20 mouse cellular contexts compared by ENCODE assay signal in genomic region chr7:66954073-66954472, GRCm38 (mm10).
A peak's percentile ranks its signal among the peaks of the same experiment; 100 is the strongest.
DNase-seq lines count a peak whose midpoint lies in the region; ATAC-seq lines count a peak whose summit lies in the region.
"Had no signal": no experiment of that assay in that cellular context is flagged by ENCODE, and none has a peak within 500 bp of the region (broad histone marks: within the 10 kb centered on the region; RNA-seq: fewer than 3 reads in every experiment).

No protein-coding gene starts in this region.

- H3K4me2 ChIP-seq in heart, embryonic 15.5 days = no peak overlapping the region
- H3K4me2 ChIP-seq in embryonic facial prominence, embryonic 14.5 days (ENCODE audit: low read depth, low read length) = no peak overlapping the region
- H3K4me2 ChIP-seq: embryonic facial prominence, embryonic 12.5 days; forebrain, embryonic 13.5 days; hindbrain, embryonic 14.5 days had no signal

- no peaks in the 10 kb centered on the region for H3K27me3 ChIP-seq in heart, embryonic 15.5 days
- no peaks in the 10 kb centered on the region for H3K27me3 ChIP-seq in embryonic facial prominence, embryonic 14.5 days (replicated peaks; ENCODE audit: control insufficient read depth, insufficient read depth, low read length)
- no peaks in the 10 kb centered on the region for H3K27me3 ChIP-seq in limb, embryonic 10.5 days (ENCODE audit: low read depth, poor library complexity, severe bottlenecking)
- H3K27me3 ChIP-seq: embryonic facial prominence, embryonic 12.5 days; forebrain, embryonic 13.5 days; Patski had no signal

- no peak overlapping the region for H3K4me3 ChIP-seq in heart, embryonic 15.5 days
- no peak overlapping the region for H3K4me3 ChIP-seq in embryonic facial prominence, embryonic 14.5 days (ENCODE audit: low read depth, low read length)
- no peak overlapping the region for H3K4me3 ChIP-seq in limb, embryonic 10.5 days
- H3K4me3 ChIP-seq: embryonic facial prominence, embryonic 12.5 days; forebrain, embryonic 13.5 days; gastrocnemius, adult 2 months; hindbrain, embryonic 10.5 days had no signal

- intact Hi-C loops in heart, postnatal 10 days (cut with DNase I) = no loop called here

- H3K36me3 ChIP-seq in heart, embryonic 15.5 days = no peaks in the 10 kb centered on the region
- H3K36me3 ChIP-seq in embryonic facial prominence, embryonic 14.5 days (ENCODE audit: control insufficient read depth, insufficient read depth, low read length) = no peaks in the 10 kb centered on the region
- H3K36me3 ChIP-seq in limb, embryonic 10.5 days = no peaks in the 10 kb centered on the region
- H3K36me3 ChIP-seq: embryonic facial prominence, embryonic 12.5 days; hindbrain, embryonic 10.5 days had no signal

- no peaks in the 10 kb centered on the region for H3K9me3 ChIP-seq in heart, embryonic 15.5 days (replicated peaks)
- H3K9me3 ChIP-seq in embryonic facial prominence, embryonic 14.5 days (ENCODE audit: control insufficient read depth, low read length) = no peaks in the 10 kb centered on the region
- H3K9me3 ChIP-seq in limb, embryonic 10.5 days (replicated peaks) = no peaks in the 10 kb centered on the region
- H3K9me3 ChIP-seq: embryonic facial prominence, embryonic 12.5 days; forebrain, embryonic 13.5 days; hindbrain, embryonic 10.5 days had no signal

- H3K4me1 ChIP-seq in heart, embryonic 15.5 days (replicated peaks) = peaks cover 32% of the 10 kb centered on the region
- peaks cover 15% of the 10 kb centered on the region for H3K4me1 ChIP-seq in embryonic facial prominence, embryonic 14.5 days (ENCODE audit: control insufficient read depth, insufficient read depth, low read length)
- peaks cover 37% of the 10 kb centered on the region for H3K4me1 ChIP-seq in limb, embryonic 10.5 days
- H3K4me1 ChIP-seq: forebrain, embryonic 13.5 days had no signal

- H3K9ac ChIP-seq in heart, embryonic 15.5 days = no peak overlapping the region
- H3K9ac ChIP-seq in embryonic facial prominence, embryonic 14.5 days (ENCODE audit: low read depth, low read length) = no peak overlapping the region
- H3K9ac ChIP-seq: embryonic facial prominence, embryonic 12.5 days; forebrain, embryonic 13.5 days; forebrain, postnatal 0 days; hindbrain, embryonic 14.5 days had no signal

- ATAC-seq in heart, embryonic 15.5 days (replicated peaks; ENCODE audit: insufficient number of reproducible peaks, insufficient read depth, low FRiP score, low read depth) = no peak
- ATAC-seq in embryonic facial prominence, embryonic 14.5 days (ENCODE audit: low read depth) = no peak
- ATAC-seq: activated CD4-positive, CD25-positive, alpha-beta regulatory T cell, adult 4 months; forebrain, embryonic 13.5 days; forebrain, postnatal 0 days; intestine, postnatal 0 days; Patski had no signal

- 37% methylated on average over 8 of the region's 8 CpGs for WGBS in heart, embryonic 15.5 days
- WGBS in embryonic facial prominence, embryonic 14.5 days = 63% methylated on average over 8 of the region's 8 CpGs
- WGBS in limb, embryonic 10.5 days = 69% methylated on average over 8 of the region's 8 CpGs

- peak overlapping the region; percentile 87 for H3K27ac ChIP-seq in heart, embryonic 15.5 days
- H3K27ac ChIP-seq in embryonic facial prominence, embryonic 14.5 days (replicated peaks; ENCODE audit: low read depth, low read length) = peak overlapping the region; percentile 24; the same call in 1 of the 2 replicates
- peak overlapping the region; percentile 82 for H3K27ac ChIP-seq in limb, embryonic 10.5 days
- H3K27ac ChIP-seq: embryonic facial prominence, embryonic 12.5 days; forebrain, embryonic 13.5 days; gastrocnemius, adult 2 months; hindbrain, embryonic 10.5 days; hindbrain, embryonic 14.5 days had no signal

- DNase-seq in heart, adult 11 months = peak; percentile 81
- no peak for DNase-seq in heart, postnatal 10 days
- DNase-seq in heart, adult 18-20 months = no peak
- DNase-seq in embryonic facial prominence, embryonic 14.5 days (ENCODE audit: low spot score) = peak; percentile 43
- DNase-seq in limb, embryonic 10.5 days (ENCODE audit: low spot score) = no peak
- no peak for DNase-seq in c-Kit-positive CD71-positive TER-119-positive erythroid progenitor cells, embryonic 14.5 days (ENCODE audit: low spot score)
- DNase-seq: adrenal gland, postnatal 14 days; cerebellum, adult 18-20 months; cerebellum, postnatal 10 days; forebrain, postnatal 0 days; gastrocnemius, adult 2 months; kidney, adult 8-10 months had no signal

Comparison
In these comparisons a context has a peak if more than half of its experiments do, and no peak if none do; other contexts are left out.
1. DNase-seq: peak in heart, adult 11 months (single experiment) and embryonic facial prominence, embryonic 14.5 days (single experiment); none in heart, postnatal 10 days (0 of 2), heart, adult 18-20 months (0 of 2), limb, embryonic 10.5 days (single experiment) and c-Kit-positive CD71-positive TER-119-positive erythroid progenitor cells, embryonic 14.5 days (single experiment).
2. H3K27ac ChIP-seq: peak in every context shown above with its lines; median percentile 87 in heart, embryonic 15.5 days; 82 in limb, embryonic 10.5 days; 24 in embryonic facial prominence, embryonic 14.5 days.